Mouse (Mus musculus) cerebellum, postnatal 10 days (tissue): ENCODE measurements around the gene Chac1.

Experiments used
- DNase-seq, 2 experiments: peaks; one replicate each; pipeline ENCODE4 v3.0.0; 2021; ENCODE audit warnings: mixed read lengths in 2 of 2

Gene Chac1

GRCm38 (mm10) chr2:119350555-119351486, at the start of gene Chac1:
Chac1 (plus strand) TSS chr2:119351229.
- peak; percentile 96 to 98 for DNase-seq

DNA sequence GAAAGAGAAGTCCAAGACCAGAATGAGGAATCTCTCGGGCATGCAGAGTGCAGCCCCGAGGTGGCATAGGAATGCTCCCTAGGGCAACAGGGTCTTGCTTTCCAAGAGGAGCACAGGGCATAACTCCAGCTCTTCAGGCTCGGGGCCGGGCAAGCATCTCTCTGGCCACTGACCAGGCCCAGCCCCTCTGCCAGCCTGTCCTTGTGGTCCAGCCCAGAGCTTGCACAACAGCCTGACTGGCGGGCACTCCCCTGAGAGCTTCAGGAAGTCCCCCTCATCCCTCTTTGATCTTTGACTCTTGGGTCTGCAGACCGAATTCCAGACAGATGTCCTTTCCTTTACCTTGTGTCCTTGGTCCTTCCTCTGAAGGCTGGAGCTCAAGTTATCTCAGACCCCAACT, 48.2 kb upstream of the Chac1 start:
- DNase-seq: peak in 1 of 2 experiments; percentile 44

DNA sequence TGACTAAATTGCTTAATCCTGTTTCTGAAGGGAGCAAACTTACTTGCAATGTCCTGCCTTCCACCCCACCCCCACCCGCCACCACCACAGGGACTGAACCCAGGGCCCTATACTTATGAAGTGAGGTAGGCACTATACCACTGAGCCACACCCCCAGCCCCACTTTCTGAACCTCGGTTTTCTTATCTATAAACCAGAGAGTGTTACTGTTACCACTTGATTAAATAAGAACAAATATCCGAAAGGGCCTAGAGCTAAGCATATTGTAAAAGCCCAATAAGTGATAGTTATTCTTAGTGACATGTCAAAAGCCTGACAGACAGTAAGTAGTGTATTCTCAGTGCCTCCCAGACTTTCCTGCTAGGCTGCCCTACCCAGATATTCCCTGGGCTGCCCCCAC, 46.6 kb upstream of the Chac1 start:
- no peak for DNase-seq

GRCm38 (mm10) chr2:119304798-119305208, 46.2 kb upstream of the Chac1 start:
- no peak for DNase-seq

DNA sequence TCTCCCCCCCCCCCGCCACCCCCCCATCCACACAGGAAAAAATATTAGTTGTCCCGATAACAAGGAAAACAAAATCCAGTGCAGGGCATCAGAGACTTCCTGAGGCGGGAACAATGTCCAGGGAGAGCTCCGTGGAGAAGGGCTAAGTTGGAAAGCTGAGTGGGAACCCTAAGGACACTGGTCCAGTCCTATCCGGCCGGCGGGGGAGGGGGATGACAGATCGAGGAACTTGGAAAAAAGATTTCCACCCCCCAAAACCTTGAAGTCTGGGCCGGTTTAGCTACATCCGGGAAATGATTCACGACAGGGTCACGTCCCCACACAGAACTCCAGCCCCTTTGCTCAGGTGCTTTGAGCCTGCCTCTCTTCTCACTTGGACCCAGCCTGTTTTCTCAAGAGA, 39.5 kb upstream of the Chac1 start:
- no peak for DNase-seq

DNA sequence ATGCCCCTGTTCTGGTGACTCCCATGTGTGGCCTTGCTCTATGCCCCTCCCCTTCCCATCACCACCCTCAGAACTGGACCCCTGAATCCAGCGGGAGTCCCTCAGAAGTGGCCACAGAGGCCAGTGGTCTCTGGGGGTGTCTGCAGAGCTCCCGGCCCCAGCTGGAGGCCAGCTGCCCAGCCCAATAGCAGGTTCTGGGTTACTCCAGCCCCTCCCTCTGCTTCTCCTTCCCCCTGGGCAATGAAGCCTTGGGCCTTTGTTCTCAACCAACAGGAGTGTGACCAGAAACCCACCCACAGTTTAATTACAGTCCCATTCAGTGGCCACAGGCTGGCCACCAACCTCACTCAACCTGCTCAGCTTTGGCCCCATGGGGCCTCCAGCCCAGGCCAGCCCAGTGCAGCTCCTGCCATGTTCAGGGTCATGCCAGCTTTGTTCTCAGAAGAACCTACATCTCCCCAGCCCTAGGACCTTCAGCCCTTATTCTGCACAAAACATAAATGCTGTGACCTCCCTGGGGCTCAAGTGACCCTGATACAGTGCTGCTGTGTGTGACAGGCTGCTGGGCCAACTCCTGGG, 38.6 kb upstream of the Chac1 start:
- DNase-seq: no peak

- DNase-seq: no peak
Observed at GRCm38 (mm10) chr2:119313780-119314479, 37.1 kb upstream of the Chac1 start.

- no peak for DNase-seq
Observed at GRCm38 (mm10) chr2:119314742-119315310, 36.2 kb upstream of the Chac1 start.

DNA sequence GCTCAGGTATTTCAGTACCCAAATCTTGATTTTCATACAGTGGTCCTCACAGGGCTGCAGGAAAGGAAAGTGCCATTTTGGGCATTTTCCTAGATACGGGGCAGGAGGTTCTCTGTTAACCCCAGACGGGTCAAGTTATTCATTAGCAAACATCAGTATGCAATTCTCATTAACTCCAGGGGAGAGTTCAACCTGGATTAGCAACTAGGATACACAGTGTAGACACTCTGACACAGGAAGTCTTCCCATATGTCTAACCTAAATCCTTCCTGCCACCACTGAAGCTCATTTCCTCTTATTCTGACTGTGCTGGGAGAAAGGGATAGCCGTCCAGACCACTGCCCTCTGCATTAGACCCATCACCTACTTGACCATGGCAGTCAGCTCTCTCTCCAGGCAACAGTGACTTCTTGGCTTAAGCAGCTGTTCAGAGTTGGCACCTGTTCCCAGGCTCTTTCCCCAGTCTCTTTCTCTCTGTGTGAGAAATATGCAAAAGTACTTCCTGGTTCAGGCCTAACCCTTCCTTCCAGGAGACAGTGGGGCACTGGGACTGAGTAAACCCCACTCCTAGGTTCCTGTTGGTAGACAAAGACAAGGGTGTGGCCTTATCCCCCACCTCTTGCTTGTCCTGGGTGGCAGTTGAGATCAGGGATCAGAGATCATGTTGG, 32.9 kb upstream of the Chac1 start:
- peak in 1 of 2 experiments; percentile 34 for DNase-seq

DNA sequence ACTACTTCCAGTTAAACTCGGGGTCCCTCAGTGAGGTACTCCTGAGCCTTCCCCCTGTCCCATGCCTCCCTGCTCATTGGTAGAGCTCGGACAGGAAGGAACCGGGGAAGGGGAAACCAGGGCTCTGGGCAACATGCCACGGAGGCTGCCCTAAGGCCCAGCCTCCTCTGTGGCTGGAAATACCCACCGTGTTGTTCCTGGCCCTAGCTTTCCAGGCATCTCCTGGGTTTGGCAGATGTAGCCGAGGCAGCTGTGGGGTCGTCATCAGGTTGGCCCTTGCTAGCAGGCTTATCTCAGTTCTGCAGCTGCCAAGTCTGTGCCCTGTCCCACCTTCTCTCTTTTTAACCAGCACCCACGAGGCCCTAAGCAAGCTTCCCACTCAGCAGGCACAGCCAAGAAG, 30.5 kb upstream of the Chac1 start:
- no peak for DNase-seq

DNA sequence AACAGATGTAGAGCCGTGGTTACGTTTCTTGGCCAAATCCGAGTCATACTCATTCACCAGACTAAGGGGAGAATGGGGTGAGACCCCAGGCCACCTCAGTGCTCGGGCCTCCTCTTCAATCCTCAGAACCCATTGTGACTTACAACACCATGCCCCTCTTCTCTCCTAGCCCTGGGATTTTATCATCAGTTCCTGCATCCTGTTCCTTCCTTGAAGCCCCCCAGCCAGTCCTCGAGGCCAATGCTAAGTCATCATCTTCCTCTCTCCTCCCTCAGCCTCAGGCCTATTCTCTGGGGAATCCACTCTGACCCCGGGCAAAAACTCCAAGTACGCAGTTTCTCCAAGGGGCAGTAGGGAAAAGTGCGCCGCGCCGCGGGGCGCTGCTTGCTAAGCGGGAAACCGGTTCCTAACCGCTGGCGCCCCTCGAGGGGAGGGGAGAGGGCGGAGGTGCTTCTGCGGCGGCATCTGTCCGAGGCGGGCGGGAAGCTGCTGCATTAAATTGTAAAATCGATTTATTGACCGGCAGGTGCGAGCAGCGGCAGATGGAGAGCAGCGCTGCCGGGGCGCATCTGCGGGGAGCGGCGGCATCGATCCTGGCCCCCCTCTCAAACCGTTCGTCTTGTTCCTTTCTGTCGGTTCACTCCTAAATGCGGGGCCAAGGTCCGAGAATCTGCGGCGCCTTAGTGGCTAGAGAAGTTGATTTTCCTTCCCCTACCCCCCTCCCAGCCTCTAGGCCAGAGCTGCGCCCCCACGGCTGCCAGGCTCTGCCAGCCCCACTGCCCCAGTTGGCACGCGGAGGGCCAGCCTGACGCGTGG, 29.1 kb upstream of the Chac1 start:
- peak in 1 of 2 experiments; percentile 47 for DNase-seq

- peak; percentile 78 to 86 for DNase-seq
Observed at GRCm38 (mm10) chr2:119322587-119323300, 28.3 kb upstream of the Chac1 start.

GRCm38 (mm10) chr2:119323866-119324575, 27.0 kb upstream of the Chac1 start:
- DNase-seq: peak; percentile 61 to 73

DNA sequence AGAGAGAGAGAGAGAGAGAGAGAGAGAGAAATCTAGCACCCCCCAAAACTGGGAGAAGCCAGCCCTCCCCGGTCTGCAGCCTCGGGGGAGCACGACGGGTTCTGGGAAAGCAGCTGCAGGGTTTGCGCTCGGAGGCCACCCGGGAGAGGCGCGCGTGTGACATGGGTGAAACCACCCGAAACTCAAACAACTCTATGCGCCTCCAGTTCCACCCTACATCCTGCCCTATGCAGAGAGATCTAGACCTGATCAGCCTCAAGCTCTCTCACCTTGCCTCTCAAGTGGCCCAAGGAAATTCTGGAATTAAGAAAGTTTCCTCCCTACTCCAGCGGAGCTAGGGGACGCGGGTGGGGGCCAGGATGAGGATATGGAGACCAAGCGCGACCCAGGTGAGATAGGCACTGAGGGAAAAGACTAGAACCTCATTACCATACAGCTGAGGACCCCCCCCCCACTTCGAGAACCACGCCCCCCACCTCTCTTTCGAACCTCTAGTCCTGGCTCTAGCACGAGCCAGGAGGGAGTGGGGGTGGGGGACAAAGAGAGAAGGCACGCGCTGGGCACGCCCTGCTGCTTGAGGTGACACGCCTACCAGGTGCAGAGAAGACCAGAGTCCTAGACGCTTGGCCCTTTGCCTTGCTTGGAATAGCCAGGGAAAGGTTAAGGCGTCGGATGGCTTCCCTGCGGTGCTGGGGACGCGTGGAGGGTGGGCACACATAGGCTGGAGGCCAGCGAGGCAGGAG, 26.3 kb upstream of the Chac1 start:
- peak; percentile 63 to 66 for DNase-seq

DNA sequence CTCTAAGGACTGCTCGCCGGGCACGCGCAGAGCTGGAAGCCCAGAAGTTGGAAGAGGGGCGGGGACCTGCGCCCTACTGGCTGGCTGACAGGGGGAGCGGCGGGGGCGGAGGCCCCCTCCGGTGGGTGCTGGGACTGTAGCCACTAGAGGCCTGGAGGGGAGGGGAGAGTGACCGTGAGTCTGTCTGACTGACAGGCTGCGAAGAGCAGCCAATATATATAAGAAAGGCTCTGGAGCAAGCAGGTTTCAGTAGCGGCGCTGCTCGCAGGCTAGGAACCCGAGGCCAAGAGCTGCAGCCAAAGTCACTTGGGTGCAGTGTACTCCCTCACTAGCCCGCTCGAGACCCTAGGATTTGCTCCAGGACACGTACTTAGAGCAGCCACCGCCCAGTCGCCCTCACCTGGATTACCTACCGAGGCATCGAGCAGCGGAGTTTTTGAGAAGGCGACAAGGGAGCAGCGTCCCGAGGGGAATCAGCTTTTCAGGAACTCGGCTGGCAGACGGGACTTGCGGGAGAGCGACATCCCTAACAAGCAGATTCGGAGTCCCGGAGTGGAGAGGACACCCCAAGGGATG, 25.4 kb upstream of the Chac1 start, which contains the start of gene Dll4:
Gene Dll4 (plus strand): TSS at position 217 of the 576 bp plus-strand sequence.
- DNase-seq: peak; percentile 58 to 61

- peak; percentile 53 to 55 for DNase-seq
Observed at GRCm38 (mm10) chr2:119326161-119327101, 24.6 kb upstream of the Chac1 start.

DNA sequence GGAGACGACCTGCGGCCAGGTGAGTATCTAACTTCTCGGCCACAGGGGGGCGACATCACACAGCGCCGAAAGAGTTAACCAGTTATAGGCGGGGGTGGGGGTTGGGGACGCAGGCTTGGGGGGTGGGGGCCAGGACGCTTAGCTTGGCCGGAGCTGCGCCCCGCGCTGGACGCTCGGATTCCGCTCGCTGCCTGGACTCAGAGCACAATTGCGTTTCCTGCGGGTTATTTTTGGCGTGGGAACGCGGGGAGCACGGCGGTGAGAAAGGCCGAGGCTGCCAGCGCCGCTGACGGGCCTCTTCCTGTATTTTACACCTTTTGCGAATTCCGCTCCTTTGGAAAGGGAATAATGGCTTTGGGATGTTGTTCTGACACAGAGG, 23.9 kb upstream of the Chac1 start:
- DNase-seq: peak; percentile 93
